Mouse (Mus musculus): ENCODE results near the gene Lhx4.

Gene Lhx4

GRCm38 (mm10) chr1:155703191-155703680 lies 48.2 kb downstream of the Lhx4 start:
- DNase-seq (ENCODE audit: low spot score in 2 of 2): no peak

- no peak for DNase-seq (ENCODE audit: low spot score in 2 of 2)
Measured at GRCm38 (mm10) chr1:155700886-155701285, 50.6 kb downstream of the Lhx4 start.

- no peak for DNase-seq (ENCODE audit: low spot score in 2 of 2)
Measured at GRCm38 (mm10) chr1:155698373-155699159, 52.9 kb downstream of the Lhx4 start.

DNA sequence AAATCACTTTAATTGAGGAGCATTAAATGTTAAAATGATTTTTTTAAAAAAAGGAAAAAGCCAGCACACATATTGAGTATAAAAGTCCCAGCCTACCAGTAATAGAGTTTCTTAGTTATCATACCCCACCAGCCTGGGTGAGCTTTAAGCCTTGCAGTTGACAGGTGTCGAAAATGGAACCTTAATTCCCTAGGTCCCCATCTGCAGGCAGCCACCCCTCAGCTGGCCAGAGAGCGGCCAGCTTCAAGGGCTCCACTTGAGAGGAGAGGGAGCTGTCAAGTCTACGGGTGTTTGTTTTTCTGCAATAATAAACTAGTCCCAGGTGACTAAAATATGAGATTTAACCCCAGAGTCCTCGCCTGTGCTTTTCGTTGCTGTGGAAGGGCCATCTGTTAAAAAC lies 58.0 kb downstream of the Lhx4 start:
- DNase-seq (ENCODE audit: low spot score in 2 of 2): no peak

DNA sequence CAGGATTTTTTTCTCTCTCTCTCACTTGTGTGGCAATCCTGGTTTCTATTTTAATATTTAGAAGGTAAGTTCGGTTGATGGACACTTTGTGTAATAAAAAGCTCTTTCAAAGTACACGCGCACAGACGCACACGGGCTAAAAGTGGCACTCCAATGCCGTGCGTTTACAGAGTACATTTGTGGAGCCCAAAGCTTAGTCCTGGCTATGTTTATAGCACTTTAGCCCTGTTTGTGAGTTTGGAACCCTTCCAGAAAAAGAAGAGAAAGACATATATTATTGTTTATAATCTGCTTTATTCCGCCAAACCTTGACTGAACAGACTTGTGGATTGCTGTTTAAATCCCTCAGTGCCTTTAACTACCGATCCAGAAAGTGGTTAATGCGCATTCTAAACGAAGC lies 58.5 kb downstream of the Lhx4 start:
- DNase-seq (ENCODE audit: low spot score in 2 of 2): no peak

DNA sequence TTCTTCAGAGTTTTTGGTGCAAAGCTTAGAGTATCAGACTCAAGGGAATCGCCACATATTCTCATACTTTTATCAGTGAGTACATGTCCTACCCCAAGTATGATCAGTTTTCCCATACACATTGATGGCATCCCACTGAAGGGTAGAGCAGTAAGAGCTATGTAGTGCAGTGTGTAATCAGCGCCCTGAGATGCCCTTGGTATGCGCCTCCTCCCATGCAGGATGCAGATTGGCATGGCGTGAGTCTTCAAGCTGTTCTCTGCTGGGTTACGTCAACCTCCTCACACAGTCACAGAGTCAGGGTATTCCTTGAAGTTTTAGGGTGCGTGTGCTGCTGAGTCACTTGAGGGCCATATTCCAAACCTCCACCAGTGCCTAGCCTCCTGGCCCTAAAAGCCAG lies 59.3 kb downstream of the Lhx4 start:
- no peak for DNase-seq (ENCODE audit: low spot score in 2 of 2)

DNA sequence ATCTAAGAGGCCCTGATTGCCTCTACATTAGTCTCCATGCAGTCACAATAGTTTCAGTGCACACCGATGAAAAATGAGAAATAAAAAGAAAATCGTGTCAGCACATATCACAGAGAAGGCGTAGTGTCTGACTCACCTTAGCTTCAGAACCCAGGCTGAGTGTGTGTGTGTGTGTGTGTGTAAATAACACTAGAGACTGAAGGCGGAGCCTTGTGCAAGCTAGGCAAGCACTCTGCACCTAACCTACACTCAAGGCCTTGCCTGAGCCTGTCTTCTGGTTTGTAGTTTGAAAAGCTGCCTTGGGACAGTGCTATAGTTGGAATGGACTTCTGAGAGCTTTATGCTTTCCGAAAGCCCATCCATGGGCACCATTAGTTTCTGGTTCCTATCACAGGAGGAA lies 61.9 kb downstream of the Lhx4 start:
- DNase-seq (ENCODE audit: low spot score in 2 of 2): no peak

DNA sequence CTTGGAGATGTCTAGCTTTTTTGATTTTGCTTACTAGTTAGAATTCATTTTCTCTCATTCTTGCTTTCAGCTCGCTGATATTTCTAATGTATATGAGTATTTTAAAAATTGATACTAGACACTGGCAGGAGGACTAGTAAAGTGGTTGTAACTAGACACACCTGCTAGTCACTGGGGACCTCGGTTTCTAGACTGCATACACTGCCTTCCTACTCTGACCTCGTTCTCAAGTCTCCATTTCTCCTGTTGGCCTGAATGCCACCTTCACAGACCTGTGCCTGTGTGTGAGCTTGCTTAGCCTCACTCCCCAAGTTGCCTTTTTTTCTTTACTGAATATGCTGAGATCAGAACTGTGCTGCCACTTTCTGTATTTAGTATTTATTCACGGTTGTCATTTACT lies 62.3 kb downstream of the Lhx4 start:
- no peak for DNase-seq (ENCODE audit: low spot score in 2 of 2)

- no peak for DNase-seq (ENCODE audit: low spot score in 2 of 2)
Measured at GRCm38 (mm10) chr1:155686816-155687215, 64.7 kb downstream of the Lhx4 start.

DNA sequence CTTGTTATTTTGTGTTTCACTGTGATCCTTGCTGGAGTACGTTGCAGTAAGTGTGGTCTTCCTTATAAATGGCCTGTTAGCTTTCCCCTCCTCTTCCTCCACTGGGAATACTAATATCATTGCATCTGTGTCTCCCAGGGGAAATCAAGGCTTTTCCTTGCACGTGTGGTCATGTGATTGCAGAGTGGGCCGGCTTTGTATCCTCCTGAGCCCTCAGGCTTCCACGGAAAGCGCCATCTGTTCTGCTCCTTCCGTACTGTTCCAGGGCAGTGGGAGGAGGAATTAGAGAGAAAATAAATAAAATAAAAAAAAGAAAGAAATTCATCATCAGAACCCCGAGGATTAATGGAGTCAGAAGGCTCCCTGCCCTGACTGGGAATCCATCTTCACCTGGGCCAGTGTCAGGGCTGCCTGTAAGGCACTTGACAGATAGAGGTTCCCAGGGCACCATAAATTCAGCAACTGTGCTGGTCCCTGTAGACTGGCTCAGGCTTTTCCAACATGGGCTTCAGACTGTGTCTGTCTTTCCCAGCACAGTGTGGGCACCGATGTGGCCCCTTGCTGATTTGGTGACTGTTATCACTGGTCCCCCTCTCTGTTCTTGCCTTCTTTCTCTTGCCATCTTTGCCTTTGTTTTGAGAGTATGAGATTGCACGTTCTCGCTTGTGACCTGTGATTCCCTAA lies 70.2 kb downstream of the Lhx4 start:
- DNase-seq (ENCODE audit: low spot score in 2 of 2): no peak

DNA sequence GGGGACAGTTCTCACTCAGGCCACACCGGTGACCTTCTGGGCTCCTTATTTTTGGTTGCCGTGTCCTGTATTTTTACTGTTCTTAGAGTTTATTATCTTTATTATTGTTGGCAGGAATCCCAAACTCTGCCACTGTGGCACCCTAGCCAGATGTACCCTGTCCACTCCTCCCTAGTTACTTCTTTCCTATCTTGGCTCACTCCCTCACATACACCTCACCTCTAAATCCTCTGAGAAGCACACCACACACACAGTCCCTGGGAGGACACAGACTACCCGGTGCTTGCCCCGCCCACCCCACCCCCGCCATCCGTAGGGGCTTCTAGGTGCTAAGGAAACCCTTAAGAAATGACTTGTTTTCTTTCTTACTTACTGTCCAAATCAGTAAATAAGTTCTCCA lies 75.9 kb downstream of the Lhx4 start:
- no peak for DNase-seq (ENCODE audit: low spot score in 2 of 2)

GRCm38 (mm10) chr1:155663994-155664393 lies 87.5 kb downstream of the Lhx4 start:
- DNase-seq (ENCODE audit: low spot score in 2 of 2): no peak

- no peak for DNase-seq (ENCODE audit: low spot score in 2 of 2)
Measured at GRCm38 (mm10) chr1:155656321-155656720, 95.2 kb downstream of the Lhx4 start.

DNA sequence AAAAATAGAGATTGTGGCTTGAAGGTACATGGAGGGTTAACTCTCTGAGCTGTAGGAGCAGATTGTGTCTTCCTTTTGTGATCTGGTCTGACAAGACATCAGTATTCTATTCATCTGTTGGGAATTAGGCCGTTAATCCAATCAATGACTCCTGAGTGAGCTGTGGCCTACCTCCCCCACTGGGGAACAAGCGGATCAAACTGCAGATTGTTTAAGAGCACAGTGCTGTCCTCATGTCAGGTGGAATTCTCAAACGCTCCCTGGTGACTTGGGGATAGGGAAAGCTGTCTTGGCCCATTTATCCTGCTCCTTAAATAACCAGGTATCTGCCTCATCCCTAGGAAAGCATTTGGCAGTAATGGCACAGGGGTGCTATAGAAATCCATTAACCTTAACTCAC lies 96.5 kb downstream of the Lhx4 start:
- no peak for DNase-seq (ENCODE audit: low spot score in 2 of 2)

- no peak for DNase-seq (ENCODE audit: low spot score in 2 of 2)
Measured at GRCm38 (mm10) chr1:155650121-155650846, 101.2 kb downstream of the Lhx4 start.
